Mouse (Mus musculus): ENCODE data around the gene Crip1. TPM values are rescaled to one million over a fixed set of nuclear protein-coding genes. Genes with fewer than 3 reads are reported as not detected.

Crip1 gene
- polyA plus RNA-seq, 1 experiment = 3.3 TPM

DNA sequence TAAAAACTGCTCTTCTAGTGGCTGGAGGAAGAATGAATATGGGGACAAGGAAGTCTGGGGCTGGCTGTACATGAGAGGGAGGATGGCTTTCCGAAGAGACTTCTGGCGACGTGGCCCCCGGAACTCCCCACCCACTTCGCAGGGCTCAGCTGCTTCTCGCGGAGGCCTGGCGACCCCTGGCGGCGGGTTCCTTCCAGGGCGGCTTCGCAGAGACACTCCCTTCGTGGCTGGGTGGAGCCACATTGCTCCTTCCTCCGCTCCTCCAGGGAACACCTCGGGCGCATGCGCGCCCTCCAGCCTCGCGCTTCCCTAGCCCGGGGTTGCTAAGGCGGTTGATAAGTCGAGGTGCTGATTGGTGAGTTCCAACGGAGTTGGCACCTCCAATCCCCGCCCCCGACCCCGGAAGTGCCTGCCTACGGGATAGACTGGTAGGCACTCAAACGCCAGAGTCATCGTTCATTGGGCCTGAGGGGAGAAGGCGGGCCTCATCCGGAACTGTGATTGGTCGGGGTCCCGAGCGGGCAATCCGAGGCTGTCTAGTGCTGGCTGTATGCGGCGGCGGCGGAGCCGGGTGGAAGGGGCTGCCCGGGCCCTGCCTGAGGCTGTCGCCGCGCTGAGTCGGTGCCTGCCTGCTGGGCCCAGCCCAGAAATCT is 9.9 kb downstream of the Crip1 start, which contains the start of gene Tedc1:
Tedc1 (plus strand) TSS at position 535 of the 653 bp plus-strand sequence.
- H3K4me1 ChIP-seq (ENCODE audit: control insufficient read depth) = peaks cover 58% of the 10 kb centered on the region
- no peaks in the 10 kb centered on the region for H3K9me3 ChIP-seq (ENCODE audit: control insufficient read depth, low read length)
- peaks cover 28% of the 10 kb centered on the region for H3K27me3 ChIP-seq (ENCODE audit: control insufficient read depth)
- TF ChIP-seq TAL1 (IDR thresholded peaks at IDR 0.05; ENCODE audit: low read length) = no peak
- no peak for TF ChIP-seq GATA1 (IDR thresholded peaks at IDR 0.05; ENCODE audit: low read length)
- peak within 1 kb of the TSS; percentile 72 for H3K4me3 ChIP-seq (replicated peaks)
- peaks cover 27% of the 10 kb centered on the region for H3K36me3 ChIP-seq (ENCODE audit: control insufficient read depth)

DNA sequence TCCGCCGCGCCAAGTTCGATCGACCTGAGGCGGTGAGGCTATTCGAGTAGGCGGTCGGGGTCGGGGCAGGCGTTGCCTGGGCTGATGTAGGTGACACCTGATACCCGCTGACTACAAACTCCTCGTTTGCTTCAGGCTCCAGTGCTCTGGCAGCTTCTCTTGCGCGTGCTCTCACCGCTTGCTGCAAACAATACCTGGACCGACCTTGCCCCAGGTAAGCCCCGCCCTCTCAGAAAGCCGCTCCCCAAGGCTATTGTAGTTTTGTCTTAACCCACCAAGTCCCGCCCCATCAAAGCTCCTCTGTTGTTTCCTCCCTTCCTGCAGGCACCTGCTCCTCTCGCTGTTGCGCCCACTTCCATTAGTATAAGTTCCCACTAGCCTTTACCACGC is 10.4 kb downstream of the Crip1 start:
- H3K4me1 ChIP-seq (ENCODE audit: control insufficient read depth) = peaks cover 53% of the 10 kb centered on the region
- TF ChIP-seq GATA1 (IDR thresholded peaks at IDR 0.05; ENCODE audit: low read length) (no peak), TAL1 (IDR thresholded peaks at IDR 0.05; ENCODE audit: low read length) (no peak)
- peaks cover 32% of the 10 kb centered on the region for H3K36me3 ChIP-seq (ENCODE audit: control insufficient read depth)
- peak overlapping the region; percentile 72 for H3K4me3 ChIP-seq (replicated peaks)
- H3K9me3 ChIP-seq (ENCODE audit: control insufficient read depth, low read length) = no peaks in the 10 kb centered on the region
- peaks cover 23% of the 10 kb centered on the region for H3K27me3 ChIP-seq (ENCODE audit: control insufficient read depth)

- Histone ChIP-seq H3K4me1 (ENCODE audit: control insufficient read depth) (peaks cover 48% of the 10 kb centered on the region), H3K27me3 (ENCODE audit: control insufficient read depth) (peaks cover 18% of the 10 kb centered on the region), H3K9me3 (ENCODE audit: control insufficient read depth, low read length) (no peaks in the 10 kb centered on the region), H3K4me3 (replicated peaks) (peak overlapping the region; percentile 72), H3K36me3 (ENCODE audit: control insufficient read depth) (peaks cover 37% of the 10 kb centered on the region)
- TF ChIP-seq GATA1 (IDR thresholded peaks at IDR 0.05; ENCODE audit: low read length) = no peak
- TF ChIP-seq TAL1 (IDR thresholded peaks at IDR 0.05; ENCODE audit: low read length) = no peak
These were observed 10.9 kb downstream of the Crip1 start for GRCm38 (mm10) chr12:113157002-113157401.

DNA sequence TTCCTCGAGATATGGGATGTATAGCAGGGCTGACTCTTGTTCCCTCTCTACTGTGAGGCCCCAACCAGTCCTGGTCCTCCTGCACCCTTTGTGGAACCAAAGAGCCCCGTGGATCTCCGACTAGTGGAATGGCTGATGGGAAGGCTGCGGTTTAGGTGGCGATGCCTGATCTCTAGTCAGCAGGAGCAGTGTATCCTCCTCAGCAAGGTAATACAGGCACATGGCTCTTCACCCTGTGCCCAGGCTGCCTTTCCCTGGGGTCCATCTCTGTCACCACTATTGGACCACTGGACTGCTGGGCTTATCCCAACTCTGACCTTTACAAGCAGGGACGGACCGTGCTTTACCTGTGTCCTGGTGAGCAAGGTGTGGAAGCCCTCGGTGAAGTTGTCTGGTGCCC is 11.4 kb downstream of the Crip1 start:
- Histone ChIP-seq H3K4me1 (ENCODE audit: control insufficient read depth) (peaks cover 43% of the 10 kb centered on the region), H3K9me3 (ENCODE audit: control insufficient read depth, low read length) (no peaks in the 10 kb centered on the region), H3K27me3 (ENCODE audit: control insufficient read depth) (peaks cover 13% of the 10 kb centered on the region), H3K4me3 (replicated peaks) (peak overlapping the region; percentile 72), H3K36me3 (ENCODE audit: control insufficient read depth) (peaks cover 42% of the 10 kb centered on the region)
- no peak for TF ChIP-seq GATA1 (IDR thresholded peaks at IDR 0.05; ENCODE audit: low read length)
- no peak for TF ChIP-seq TAL1 (IDR thresholded peaks at IDR 0.05; ENCODE audit: low read length)

GRCm38 (mm10) chr12:113157971-113158370 is 11.9 kb downstream of the Crip1 start:
- no peaks in the 10 kb centered on the region for H3K9me3 ChIP-seq (ENCODE audit: control insufficient read depth, low read length)
- peaks cover 39% of the 10 kb centered on the region for H3K4me1 ChIP-seq (ENCODE audit: control insufficient read depth)
- H3K27me3 ChIP-seq (ENCODE audit: control insufficient read depth) = peaks cover 9% of the 10 kb centered on the region
- no peak for TF ChIP-seq GATA1 (IDR thresholded peaks at IDR 0.05; ENCODE audit: low read length)
- TF ChIP-seq TAL1 (IDR thresholded peaks at IDR 0.05; ENCODE audit: low read length) = no peak
- H3K4me3 ChIP-seq (replicated peaks) = no peak overlapping the region
- peaks cover 47% of the 10 kb centered on the region for H3K36me3 ChIP-seq (ENCODE audit: control insufficient read depth)

DNA sequence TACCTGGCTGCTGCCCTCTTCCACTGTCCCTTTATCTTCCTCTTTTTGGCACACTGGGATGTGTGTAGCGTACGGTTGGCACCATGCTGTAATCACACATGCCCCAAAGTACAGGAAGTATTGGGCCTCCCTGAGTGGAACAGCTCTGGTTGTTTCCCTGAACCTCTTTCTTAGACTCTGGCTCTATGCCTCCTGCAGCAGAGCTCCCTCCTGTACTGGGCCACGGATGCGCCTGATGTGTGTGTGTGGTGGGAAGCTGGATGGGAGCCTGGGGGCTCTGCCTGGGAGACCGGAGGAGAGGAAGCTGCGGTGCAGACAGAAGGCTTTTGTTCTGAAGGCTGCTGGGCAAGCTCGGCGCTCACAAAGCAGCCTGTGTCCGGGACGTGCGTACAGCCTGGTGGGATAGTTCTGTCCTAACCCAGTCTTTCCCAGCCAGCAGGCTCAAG is 17.5 kb downstream of the Crip1 start:
- peaks cover 7% of the 10 kb centered on the region for H3K4me1 ChIP-seq (ENCODE audit: control insufficient read depth)
- H3K9me3 ChIP-seq (ENCODE audit: control insufficient read depth, low read length) = no peaks in the 10 kb centered on the region
- H3K27me3 ChIP-seq (ENCODE audit: control insufficient read depth) = no peaks in the 10 kb centered on the region
- TF ChIP-seq TAL1 (IDR thresholded peaks at IDR 0.05; ENCODE audit: low read length) (no peak), GATA1 (IDR thresholded peaks at IDR 0.05; ENCODE audit: low read length) (no peak)
- H3K36me3 ChIP-seq (ENCODE audit: control insufficient read depth) = peaks cover 56% of the 10 kb centered on the region
- no peak overlapping the region for H3K4me3 ChIP-seq (replicated peaks)

- H3K36me3 ChIP-seq (ENCODE audit: control insufficient read depth) = peaks cover 18% of the 10 kb centered on the region
- H3K4me1 ChIP-seq (ENCODE audit: control insufficient read depth) = peaks cover 5% of the 10 kb centered on the region
- no peak overlapping the region for H3K4me3 ChIP-seq (replicated peaks)
- no peaks in the 10 kb centered on the region for H3K27me3 ChIP-seq (ENCODE audit: control insufficient read depth)
- TF ChIP-seq TAL1 (IDR thresholded peaks at IDR 0.05; ENCODE audit: low read length) (no peak), GATA1 (IDR thresholded peaks at IDR 0.05; ENCODE audit: low read length) (no peak)
- no peaks in the 10 kb centered on the region for H3K9me3 ChIP-seq (ENCODE audit: control insufficient read depth, low read length)
These were observed 22.0 kb downstream of the Crip1 start for GRCm38 (mm10) chr12:113168031-113168536.

DNA sequence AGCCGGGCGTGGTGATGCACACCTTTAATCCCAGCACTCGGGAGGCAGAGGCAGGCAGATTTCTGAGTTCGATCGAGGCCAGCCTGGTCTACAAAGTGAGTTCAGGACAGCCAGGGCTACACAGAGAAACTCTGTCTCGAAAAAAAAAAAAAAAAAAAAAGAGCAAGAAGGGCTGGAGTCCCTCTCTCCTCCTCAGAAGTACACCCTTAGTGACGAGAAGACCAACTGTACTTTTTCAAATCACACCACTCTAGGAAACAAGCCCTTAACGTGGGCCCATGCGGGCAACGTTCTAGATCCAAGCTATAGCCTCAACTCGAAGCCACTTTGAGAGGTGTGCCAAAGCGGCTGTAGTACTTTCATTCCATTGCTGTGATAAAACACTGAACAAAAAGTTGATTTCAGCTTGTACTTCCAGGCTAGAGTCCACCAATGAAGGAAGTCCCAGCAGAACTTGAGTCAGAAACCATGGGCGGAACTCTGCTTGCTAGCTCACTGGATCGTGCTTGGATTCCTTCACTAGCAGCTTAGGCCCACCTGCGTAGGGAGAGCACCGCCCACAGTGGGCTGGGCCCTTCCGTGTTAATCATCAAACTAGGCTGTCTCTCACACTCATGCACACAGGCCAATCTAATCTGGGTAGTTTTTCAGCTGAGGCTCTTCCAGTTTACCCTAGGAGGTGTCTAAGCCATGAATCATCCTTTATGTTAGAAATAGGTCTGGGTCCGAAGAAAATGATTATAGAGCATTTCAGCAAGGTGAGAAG is 31.0 kb downstream of the Crip1 start:
- no peaks in the 10 kb centered on the region for H3K9me3 ChIP-seq (ENCODE audit: control insufficient read depth, low read length)
- no peaks in the 10 kb centered on the region for H3K36me3 ChIP-seq (ENCODE audit: control insufficient read depth)
- no peak overlapping the region for H3K4me3 ChIP-seq (replicated peaks)
- H3K4me1 ChIP-seq (ENCODE audit: control insufficient read depth) = no peaks in the 10 kb centered on the region
- H3K27me3 ChIP-seq (ENCODE audit: control insufficient read depth) = no peaks in the 10 kb centered on the region
- TF ChIP-seq GATA1 (IDR thresholded peaks at IDR 0.05; ENCODE audit: low read length) (no peak), TAL1 (IDR thresholded peaks at IDR 0.05; ENCODE audit: low read length) (no peak)

DNA sequence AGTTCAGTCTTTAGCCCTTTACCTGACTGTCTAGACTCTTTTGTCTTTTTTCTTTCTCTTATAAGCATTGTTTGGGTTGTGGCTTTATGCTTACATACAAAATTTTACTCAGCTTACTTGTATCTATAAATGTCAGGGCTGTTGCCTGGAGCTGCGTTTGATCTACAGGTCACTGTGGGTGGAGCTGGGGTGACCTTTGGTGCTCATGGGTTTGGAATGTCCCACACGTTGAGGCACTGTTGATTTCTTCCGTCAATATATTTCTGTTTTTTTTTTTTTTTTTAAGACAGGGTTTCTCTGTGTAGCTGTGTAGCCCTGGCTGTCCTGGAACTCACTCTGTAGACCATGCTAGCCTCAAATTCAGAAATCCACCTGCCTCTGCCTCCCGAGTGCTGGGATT is 34.9 kb downstream of the Crip1 start:
- Histone ChIP-seq H3K9me3 (ENCODE audit: control insufficient read depth, low read length) (no peaks in the 10 kb centered on the region; the same call in 1 of the 2 replicates), H3K27me3 (ENCODE audit: control insufficient read depth) (peaks cover 17% of the 10 kb centered on the region), H3K36me3 (ENCODE audit: control insufficient read depth) (no peaks in the 10 kb centered on the region), H3K4me3 (replicated peaks) (no peak overlapping the region), H3K4me1 (ENCODE audit: control insufficient read depth) (no peaks in the 10 kb centered on the region)
- TF ChIP-seq TAL1 (IDR thresholded peaks at IDR 0.05; ENCODE audit: low read length) (no peak), GATA1 (IDR thresholded peaks at IDR 0.05; ENCODE audit: low read length) (no peak)

All from erythroblast, embryonic 14.5 days (primary cell).